In genomic region chr11:48295370-48295769, GRCm38 (mm10) we compare ENCODE assay signal across 17 mouse cellular contexts.
DNase-seq lines count a peak whose midpoint lies in the region; ATAC-seq lines count a peak whose summit lies in the region.
"Had no signal": no experiment of that assay in that cellular context is flagged by ENCODE, and none has a peak within 500 bp of the region (broad histone marks: within the 10 kb centered on the region; RNA-seq: fewer than 3 reads in every experiment).

No protein-coding gene starts in this region.

- no peak for ATAC-seq in activated CD4-positive, CD25-positive, alpha-beta regulatory T cell, adult 4 months
- ATAC-seq: CD4-positive, CD25-positive, alpha-beta regulatory T cell, adult 4 months; forebrain, embryonic 13.5 days; forebrain, embryonic 16.5 days had no signal

- DNase-seq in layer of hippocampus, adult 9-11 months: peak; percentile 2
- DNase-seq in layer of hippocampus, postnatal 14 days (ENCODE audit: low spot score in 2 of 2): no peak
- DNase-seq in right cerebral cortex, adult 18-20 months: peak; percentile 3
- DNase-seq in right cerebral cortex, postnatal 10 days (ENCODE audit: low spot score in 2 of 2): no peak
- DNase-seq in telencephalon, adult 2 months (ENCODE audit: low read depth, low spot score): peak; percentile 13
- DNase-seq: adrenal gland, adult 8-10 months; adrenal gland, postnatal 25 days; cerebellum, adult 18-20 months; cerebellum, adult 9-10 months; cerebellum, postnatal 14 days; gastrocnemius, adult 2 months; gastrocnemius, postnatal 14 days; heart, adult 11 months had no signal

Comparison
In these comparisons a context has a peak if more than half of its experiments do, and no peak if none do; other contexts are left out.
1. DNase-seq: peak in layer of hippocampus, adult 9-11 months (single experiment), right cerebral cortex, adult 18-20 months (single experiment) and telencephalon, adult 2 months (single experiment); none in layer of hippocampus, postnatal 14 days (0 of 2) and right cerebral cortex, postnatal 10 days (0 of 2).